Mouse (Mus musculus) CD4-positive naive resting alpha-beta T cell, adult 57 days (primary cell): ENCODE results near the gene Rere. TPM values are rescaled to one million over a fixed set of nuclear protein-coding genes. Genes with fewer than 3 reads are reported as not detected.

Experiments
- total RNA-seq: library from RNA; stranded (reverse); gene quantifications from one replicate; pipeline ENCODE4 v1.2.4, GENCODE M21; 2023

Rere gene
- 164 TPM for total RNA-seq

GRCm38 (mm10) chr4:150281018-150281761 lies at the start of gene Rere:
Gene Rere (plus strand): TSS chr4:150281646.

DNA sequence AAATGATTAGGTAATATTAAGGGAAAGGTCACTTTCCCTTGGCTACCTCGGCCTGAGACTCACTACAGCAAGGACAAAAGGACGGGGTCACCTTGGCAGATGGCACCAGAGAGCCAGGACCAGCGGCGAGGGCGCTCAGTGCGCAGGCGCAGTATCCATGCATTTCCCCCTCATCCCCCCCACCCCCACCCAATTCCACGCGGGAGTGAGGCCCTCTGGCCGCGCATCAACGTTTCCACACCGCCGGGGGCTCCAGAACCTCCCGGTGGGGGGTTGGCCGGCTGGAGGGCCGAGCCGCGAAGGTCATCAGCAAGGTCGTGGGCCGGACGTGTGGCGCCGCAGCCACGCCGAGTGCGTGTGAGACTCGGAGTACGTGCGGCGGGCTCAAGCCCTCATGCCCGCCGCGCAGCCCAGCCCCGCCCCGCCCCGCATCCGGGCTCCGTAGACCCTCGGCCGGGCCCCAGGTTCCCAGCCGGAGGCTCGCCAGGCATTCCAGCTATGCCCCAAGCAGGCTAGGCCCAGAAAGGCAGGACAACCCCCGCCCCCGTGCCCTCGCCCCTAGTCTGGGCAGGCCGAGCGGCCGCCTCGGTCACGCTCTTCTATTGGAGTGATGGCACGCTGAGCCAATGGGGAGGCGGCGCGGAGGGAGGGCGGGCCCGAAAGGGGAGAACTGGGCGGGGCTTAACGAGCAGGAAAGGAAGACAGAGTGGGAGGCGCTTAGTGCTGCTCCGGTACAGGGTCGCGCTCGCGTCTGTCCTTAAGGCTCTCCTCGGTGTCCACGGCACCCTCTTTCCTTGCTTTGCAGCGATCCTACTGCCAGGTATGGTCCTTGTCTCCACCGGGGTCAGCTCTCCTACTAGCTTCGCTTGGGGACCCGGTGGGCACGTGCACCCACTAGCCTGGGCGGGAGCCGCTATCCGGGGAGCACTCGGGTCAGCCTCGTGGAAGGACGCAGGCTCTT lies 44.6 kb upstream of the Rere start, which contains the start of gene Eno1:
Gene Eno1 (plus strand): TSS at position 201 of the 961 bp plus-strand sequence.

GRCm38 (mm10) chr4:150651390-150652277 lies 370.2 kb downstream of the Rere start, which contains the start of gene Slc45a1:
Gene Slc45a1 (minus strand): TSS chr4:150652174.

Other genes with a start within 250 kb of the Rere start
- 2.0 TPM for gene Gpr157, start 194.3 kb upstream of the Rere start, total RNA-seq
- gene Slc2a5, start 162.4 kb upstream of the Rere start, total RNA-seq, result not detected
- gene Slc2a7, start 132.7 kb upstream of the Rere start, total RNA-seq, result not detected
- not detected for gene Car6, start 80.3 kb upstream of the Rere start, total RNA-seq
- 186 TPM for gene Eno1, start 44.9 kb upstream of the Rere start, total RNA-seq